Mouse (Mus musculus) cerebellum, adult 11 months (tissue): Measurements from ENCODE around the gene Vcpkmt.
"Not testable (repeated sequence)": the region's sequence is repeated elsewhere in the genome, so short reads cannot be mapped to it uniquely, and the experiment has no call there.

ENCODE experiments used
- DNase-seq: peaks from one replicate; pipeline ENCODE4 v3.0.0; 2022

Gene Vcpkmt

GRCm38 (mm10) chr12:69582613-69583269 is at the start of gene Vcpkmt:
TSS of gene Vcpkmt (minus strand) at chr12:69583028.
- DNase-seq = peak; percentile 84

- DNase-seq = not testable (repeated sequence)
Observed at GRCm38 (mm10) chr12:69618590-69618989, 35.8 kb upstream of the Vcpkmt start.

GRCm38 (mm10) chr12:69604367-69604766 is 21.5 kb upstream of the Vcpkmt start:
- DNase-seq = no peak

GRCm38 (mm10) chr12:69597446-69597845 is 14.6 kb upstream of the Vcpkmt start:
- DNase-seq = no peak

- no peak for DNase-seq
Observed at GRCm38 (mm10) chr12:69593130-69593529, 10.3 kb upstream of the Vcpkmt start.

- DNase-seq = no peak
Observed at GRCm38 (mm10) chr12:69583270-69583629, 422 bp upstream of the Vcpkmt start.

GRCm38 (mm10) chr12:69582216-69582612 is 614 bp downstream of the Vcpkmt start:
- DNase-seq = no peak

GRCm38 (mm10) chr12:69579623-69580022 is 3.2 kb downstream of the Vcpkmt start:
- DNase-seq = no peak

GRCm38 (mm10) chr12:69576120-69576627 is 6.7 kb downstream of the Vcpkmt start:
- DNase-seq = no peak

- peak; percentile 78 for DNase-seq
Observed at GRCm38 (mm10) chr12:69573916-69574881, 8.6 kb downstream of the Vcpkmt start.

GRCm38 (mm10) chr12:69573271-69573670 is 9.6 kb downstream of the Vcpkmt start:
- DNase-seq = no peak

- DNase-seq = no peak
Observed at GRCm38 (mm10) chr12:69569926-69570325, 12.9 kb downstream of the Vcpkmt start.

- DNase-seq = no peak
Observed at GRCm38 (mm10) chr12:69568266-69568665, 14.6 kb downstream of the Vcpkmt start.

- DNase-seq = not testable (repeated sequence)
Observed at GRCm38 (mm10) chr12:69561006-69561405, 21.8 kb downstream of the Vcpkmt start.

GRCm38 (mm10) chr12:69556221-69556861 is 26.5 kb downstream of the Vcpkmt start:
- no peak for DNase-seq

GRCm38 (mm10) chr12:69545456-69546178 is 37.2 kb downstream of the Vcpkmt start:
- no peak for DNase-seq

- no peak for DNase-seq
Observed at GRCm38 (mm10) chr12:69544994-69545393, 37.8 kb downstream of the Vcpkmt start.

GRCm38 (mm10) chr12:69544562-69544961 is 38.3 kb downstream of the Vcpkmt start:
- no peak for DNase-seq

GRCm38 (mm10) chr12:69542376-69542775 is 40.5 kb downstream of the Vcpkmt start:
- DNase-seq = no peak

GRCm38 (mm10) chr12:69541663-69542062 is 41.2 kb downstream of the Vcpkmt start:
- no peak for DNase-seq

GRCm38 (mm10) chr12:69539353-69539752 is 43.5 kb downstream of the Vcpkmt start:
- no peak for DNase-seq

GRCm38 (mm10) chr12:69538362-69538950 is 44.4 kb downstream of the Vcpkmt start:
- DNase-seq = no peak
